Mouse (Mus musculus) cerebellum, adult 2 months (tissue): ENCODE results near the gene Pigp.

ENCODE experiments used
- CTCF ChIP-seq: fragments of 200-500 bp; IDR thresholded peaks from 2 replicates; pipeline ENCODE4 v1.5.1; 2011; ENCODE audit warnings: low read depth, mild to moderate bottlenecking, control low read depth, low read length, moderate library complexity, borderline replicate concordance; ENCODE audit not compliant: insufficient read depth
- POLR2A ChIP-seq: fragments of 200-500 bp; IDR thresholded peaks from 2 replicates; pipeline ENCODE4 v1.6.1; 2011; ENCODE audit warnings: low read length, control low read depth, borderline replicate concordance; ENCODE audit not compliant: insufficient read depth

DNA sequence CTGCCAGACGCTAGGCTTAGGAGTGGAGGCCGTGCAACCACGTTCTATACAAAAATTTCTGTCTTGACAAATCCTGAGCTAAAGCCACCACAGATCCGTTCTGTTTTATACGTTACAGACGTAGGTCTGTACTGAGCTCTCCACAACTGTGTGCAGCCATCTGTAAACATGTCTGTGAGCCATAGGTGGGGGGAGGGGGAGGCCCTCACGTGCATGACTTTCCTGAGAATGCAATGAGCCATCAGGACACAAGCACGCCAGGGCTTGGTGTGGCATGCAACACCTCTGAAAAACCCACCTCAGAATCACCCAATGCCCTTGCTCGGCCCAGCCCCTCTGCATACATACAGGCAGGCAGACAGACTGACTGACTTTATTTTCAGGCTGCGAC is 21.4 kb downstream of the Pigp start:
- no peak for TF ChIP-seq POLR2A
- no peak for TF ChIP-seq CTCF
